Mouse (Mus musculus) C2C12 (cell line): ENCODE data around the gene Atp5j. TPM values are rescaled to one million over a fixed set of nuclear protein-coding genes. Genes with fewer than 3 reads are reported as not detected.

Source experiments
- H3K27me3 ChIP-seq: one replicate; pipeline ENCODE4 v1.6.1; 2011; ENCODE audit not compliant: control insufficient read depth, insufficient read depth, insufficient read length
- H3K36me3 ChIP-seq: one replicate; pipeline ENCODE4 v1.6.1; 2011; ENCODE audit not compliant: control insufficient read depth, insufficient read depth
- H3K4me3 ChIP-seq: one replicate; pipeline ENCODE4 v1.5.1; 2011; ENCODE audit warnings: mild to moderate bottlenecking, control low read depth; ENCODE audit not compliant: poor library complexity, insufficient read depth, severe bottlenecking
- H3K79me2 ChIP-seq: one replicate; pipeline ENCODE4 v1.6.1; 2011; ENCODE audit not compliant: control insufficient read depth, insufficient read depth
- H3K79me3 ChIP-seq: one replicate; pipeline ENCODE4 v1.6.1; 2011; ENCODE audit warnings: low read depth, control low read depth
- H3ac ChIP-seq: one replicate; pipeline ENCODE3; 2011; ENCODE audit warnings: low read depth; ENCODE audit not compliant: control insufficient read depth, insufficient read length
- CEBPB ChIP-seq: IDR thresholded peaks from one replicate; pipeline ENCODE4 v1.6.1; 2011; ENCODE audit warnings: low read depth, mild to moderate bottlenecking, control low read depth, moderate library complexity
- CTCF ChIP-seq: IDR thresholded peaks from one replicate; pipeline ENCODE4 v1.5.1; 2011; ENCODE audit not compliant: control insufficient read depth, insufficient read depth, insufficient read length
- FOSL1 ChIP-seq: IDR thresholded peaks from one replicate; pipeline ENCODE4 v1.8.0; 2011; ENCODE audit warnings: mild to moderate bottlenecking, low read length; ENCODE audit not compliant: poor library complexity, insufficient read depth, severe bottlenecking
- MAX ChIP-seq: IDR thresholded peaks from one replicate; pipeline ENCODE4 v1.6.1; 2011; ENCODE audit warnings: mild to moderate bottlenecking, control low read depth
- MYOD1 ChIP-seq: IDR thresholded peaks from one replicate; pipeline ENCODE4 v1.6.1; 2011; ENCODE audit warnings: low read depth; ENCODE audit not compliant: control insufficient read depth, insufficient read length
- MYOG ChIP-seq: IDR thresholded peaks from one replicate; pipeline ENCODE4 v1.6.1; 2011; ENCODE audit not compliant: control insufficient read depth, insufficient read length; ENCODE audit errors: extremely low read depth
- USF1 ChIP-seq: IDR thresholded peaks from one replicate; pipeline ENCODE4 v1.6.1; 2011; ENCODE audit warnings: low read depth, mild to moderate bottlenecking, control low read depth, moderate library complexity
- polyA plus RNA-seq: library from polyadenylated mRNA; unstranded; fragments of >200 nt; fragmentation: generic; extraction: Trizol; gene quantifications from one replicate; pipeline ENCODE4 v1.2.1, GENCODE M21; 2012; ENCODE audit warnings: missing spikeins

Gene Atp5j
- polyA plus RNA-seq, 1 experiment, result 350 TPM

- no peaks in the 10 kb centered on the region for H3K79me3 ChIP-seq
- H3K4me3 ChIP-seq, result no peak overlapping the region
- peaks cover 94% of the 10 kb centered on the region for H3K36me3 ChIP-seq
- H3K27me3 ChIP-seq, result no peaks in the 10 kb centered on the region
- no peak overlapping the region for H3ac ChIP-seq
- H3K79me2 ChIP-seq, result no peaks in the 10 kb centered on the region
- no peak for TF ChIP-seq FOSL1
- TF ChIP-seq CTCF, result no peak
- no peak for TF ChIP-seq MYOG
- no peak for TF ChIP-seq MAX
- no peak for TF ChIP-seq MYOD1
- TF ChIP-seq CEBPB, result no peak
- TF ChIP-seq USF1, result no peak
Observed at GRCm38 (mm10) chr16:84825009-84825408, 10.4 kb downstream of the Atp5j start.

GRCm38 (mm10) chr16:84817423-84817822, 18.0 kb downstream of the Atp5j start:
- no peak overlapping the region for H3ac ChIP-seq
- H3K79me2 ChIP-seq, result no peaks in the 10 kb centered on the region
- H3K27me3 ChIP-seq, result no peaks in the 10 kb centered on the region
- TF ChIP-seq MAX (no peak), FOSL1 (no peak), MYOG (no peak), USF1 (no peak), CEBPB (no peak), CTCF (no peak), MYOD1 (no peak)
- H3K36me3 ChIP-seq, result peaks cover 36% of the 10 kb centered on the region
- no peaks in the 10 kb centered on the region for H3K79me3 ChIP-seq
- no peak overlapping the region for H3K4me3 ChIP-seq

GRCm38 (mm10) chr16:84814511-84814910, 20.9 kb downstream of the Atp5j start:
- TF ChIP-seq USF1, result no peak
- no peak for TF ChIP-seq MYOG
- TF ChIP-seq CTCF, result no peak
- no peak for TF ChIP-seq MYOD1
- no peak for TF ChIP-seq CEBPB
- TF ChIP-seq FOSL1, result no peak
- no peak for TF ChIP-seq MAX
- Histone ChIP-seq H3K4me3 (no peak overlapping the region), H3K36me3 (peaks cover 16% of the 10 kb centered on the region), H3K79me3 (no peaks in the 10 kb centered on the region), H3K27me3 (no peaks in the 10 kb centered on the region), H3ac (no peak overlapping the region), H3K79me2 (no peaks in the 10 kb centered on the region)

GRCm38 (mm10) chr16:84813852-84814251, 21.6 kb downstream of the Atp5j start:
- TF ChIP-seq CTCF (no peak), FOSL1 (no peak), USF1 (no peak), CEBPB (no peak), MYOD1 (no peak), MAX (no peak), MYOG (no peak)
- H3K79me3 ChIP-seq, result no peaks in the 10 kb centered on the region
- no peaks in the 10 kb centered on the region for H3K27me3 ChIP-seq
- H3K36me3 ChIP-seq, result peaks cover 16% of the 10 kb centered on the region
- no peaks in the 10 kb centered on the region for H3K79me2 ChIP-seq
- no peak overlapping the region for H3ac ChIP-seq
- no peak overlapping the region for H3K4me3 ChIP-seq

- TF ChIP-seq FOSL1, result no peak
- no peak for TF ChIP-seq USF1
- TF ChIP-seq CTCF, result no peak
- no peak for TF ChIP-seq MYOG
- TF ChIP-seq MYOD1, result no peak
- no peak for TF ChIP-seq MAX
- TF ChIP-seq CEBPB, result no peak
- no peak overlapping the region for H3K4me3 ChIP-seq
- H3ac ChIP-seq, result no peak overlapping the region
Observed at GRCm38 (mm10) chr16:84810254-84810653, 25.2 kb downstream of the Atp5j start.

GRCm38 (mm10) chr16:84807874-84808273, 27.6 kb downstream of the Atp5j start:
- Histone ChIP-seq H3K79me2 (no peaks in the 10 kb centered on the region), H3K36me3 (peaks cover 29% of the 10 kb centered on the region), H3K4me3 (no peak overlapping the region), H3ac (no peak overlapping the region), H3K27me3 (no peaks in the 10 kb centered on the region), H3K79me3 (no peaks in the 10 kb centered on the region)
- TF ChIP-seq CEBPB, result no peak
- TF ChIP-seq MAX, result no peak
- TF ChIP-seq CTCF, result no peak
- no peak for TF ChIP-seq MYOD1
- TF ChIP-seq MYOG, result no peak
- no peak for TF ChIP-seq USF1
- TF ChIP-seq FOSL1, result no peak

More at GRCm38 (mm10) chr16:84810254-84810653, 25.2 kb downstream of the Atp5j start:
- H3K79me3 ChIP-seq, result no peaks in the 10 kb centered on the region
- no peaks in the 10 kb centered on the region for H3K79me2 ChIP-seq
- H3K36me3 ChIP-seq, result peaks cover 29% of the 10 kb centered on the region
- no peaks in the 10 kb centered on the region for H3K27me3 ChIP-seq
